Mouse (Mus musculus): ENCODE measurements at regions not wholly inside any gene's neighbourhood (a gene's known extent, or its start where the extent isn't known, plus 50 kb on each side); places are given as distances from the start of the nearest gene placed in this dataset.

- ATAC-seq (replicated peaks; ENCODE audit: low FRiP score, poor library complexity, severe bottlenecking), result no peak
Measured at GRCm38 (mm10) chr9:50395543-50395942, 50.8 kb upstream of the Rpl10-ps3 start.

- ATAC-seq (replicated peaks; ENCODE audit: low FRiP score, poor library complexity, severe bottlenecking), result no peak
Measured at GRCm38 (mm10) chr9:50396051-50396450, 51.3 kb upstream of the Rpl10-ps3 start.

GRCm38 (mm10) chr9:50408396-50408795 is 63.6 kb upstream of the Rpl10-ps3 start:
- no peak for ATAC-seq (replicated peaks; ENCODE audit: low FRiP score, poor library complexity, severe bottlenecking)

- ATAC-seq (replicated peaks; ENCODE audit: low FRiP score, poor library complexity, severe bottlenecking), result no peak
Measured at GRCm38 (mm10) chr9:50408845-50409244, 64.1 kb upstream of the Rpl10-ps3 start.

GRCm38 (mm10) chr9:50412986-50413385 is 68.2 kb upstream of the Rpl10-ps3 start:
- no peak for ATAC-seq (replicated peaks; ENCODE audit: low FRiP score, poor library complexity, severe bottlenecking)

- ATAC-seq (replicated peaks; ENCODE audit: low FRiP score, poor library complexity, severe bottlenecking), result no peak
Measured at GRCm38 (mm10) chr9:50413514-50414335, 69.0 kb upstream of the Rpl10-ps3 start.

GRCm38 (mm10) chr9:50414796-50415340 is 70.1 kb upstream of the Rpl10-ps3 start:
- no peak for ATAC-seq (replicated peaks; ENCODE audit: low FRiP score, poor library complexity, severe bottlenecking)

GRCm38 (mm10) chr9:50416677-50417076 is 71.9 kb upstream of the Rpl10-ps3 start:
- ATAC-seq (replicated peaks; ENCODE audit: low FRiP score, poor library complexity, severe bottlenecking), result no peak

GRCm38 (mm10) chr9:50421061-50421460 is 73.3 kb upstream of the Plet1 start:
- ATAC-seq (replicated peaks; ENCODE audit: low FRiP score, poor library complexity, severe bottlenecking), result no peak

- no peak for ATAC-seq (replicated peaks; ENCODE audit: low FRiP score, poor library complexity, severe bottlenecking)
Measured at GRCm38 (mm10) chr9:50421572-50422285, 72.6 kb upstream of the Plet1 start.

GRCm38 (mm10) chr9:50425866-50426495 is 68.3 kb upstream of the Plet1 start:
- no peak for ATAC-seq (replicated peaks; ENCODE audit: low FRiP score, poor library complexity, severe bottlenecking)

- ATAC-seq (replicated peaks; ENCODE audit: low FRiP score, poor library complexity, severe bottlenecking), result 0 out of 2 replicates have a peak, but pooled peaks have one; percentile 39
Measured at GRCm38 (mm10) chr9:50430147-50430546, 64.2 kb upstream of the Plet1 start.

- no peak for ATAC-seq (replicated peaks; ENCODE audit: low FRiP score, poor library complexity, severe bottlenecking)
Measured at GRCm38 (mm10) chr9:50433525-50433924, 60.8 kb upstream of the Plet1 start.

- ATAC-seq (replicated peaks; ENCODE audit: low FRiP score, poor library complexity, severe bottlenecking), result no peak
Measured at GRCm38 (mm10) chr9:50433978-50434377, 60.3 kb upstream of the Plet1 start.

- ATAC-seq (replicated peaks; ENCODE audit: low FRiP score, poor library complexity, severe bottlenecking), result no peak
Measured at GRCm38 (mm10) chr9:50437830-50438722, 56.2 kb upstream of the Plet1 start.

GRCm38 (mm10) chr9:50438738-50439137 is 55.6 kb upstream of the Plet1 start:
- no peak for ATAC-seq (replicated peaks; ENCODE audit: low FRiP score, poor library complexity, severe bottlenecking)

- no peak for ATAC-seq (replicated peaks; ENCODE audit: low FRiP score, poor library complexity, severe bottlenecking)
Measured at GRCm38 (mm10) chr9:50440222-50440621, 54.1 kb upstream of the Plet1 start.

GRCm38 (mm10) chr9:50440689-50441088 is 53.6 kb upstream of the Plet1 start:
- no peak for ATAC-seq (replicated peaks; ENCODE audit: low FRiP score, poor library complexity, severe bottlenecking)

GRCm38 (mm10) chr9:50443708-50444463 is 50.4 kb upstream of the Plet1 start:
- peak; percentile 77; the same call in 1 of the 2 replicates for ATAC-seq (replicated peaks; ENCODE audit: low FRiP score, poor library complexity, severe bottlenecking)
